In genomic region chr9:31032546-31032945, GRCm38 (mm10) we compare ENCODE assay signal across 10 mouse cellular contexts. TPM values are rescaled to one million over a fixed set of nuclear protein-coding genes. Genes with fewer than 3 reads are reported as not detected.
DNase-seq lines count a peak whose midpoint lies in the region; ATAC-seq lines count a peak whose summit lies in the region.
"Had no signal": no experiment of that assay in that cellular context is flagged by ENCODE, and none has a peak within 500 bp of the region (broad histone marks: within the 10 kb centered on the region; RNA-seq: fewer than 3 reads in every experiment).

No protein-coding gene starts in this region.

- H3K9ac ChIP-seq in neural tube, embryonic 12.5 days = no peak overlapping the region
- no peak overlapping the region for H3K9ac ChIP-seq in liver, embryonic 11.5 days (ENCODE audit: low read depth, low read length)

- no peak overlapping the region for H3K27ac ChIP-seq in neural tube, embryonic 12.5 days
- no peak overlapping the region for H3K27ac ChIP-seq in liver, embryonic 11.5 days (ENCODE audit: low read depth, low read length)

- H3K4me3 ChIP-seq in neural tube, embryonic 12.5 days = no peak overlapping the region
- H3K4me3 ChIP-seq in liver, embryonic 11.5 days (ENCODE audit: low read depth, low read length) = no peak overlapping the region

- H3K4me2 ChIP-seq in neural tube, embryonic 12.5 days (replicated peaks) = peak overlapping the region; percentile 36; the same call in 1 of the 2 replicates
- peak overlapping the region; percentile 57; the same call in 1 of the 2 replicates for H3K4me2 ChIP-seq in liver, embryonic 11.5 days

- no peaks in the 10 kb centered on the region for H3K9me3 ChIP-seq in neural tube, embryonic 12.5 days
- no peaks in the 10 kb centered on the region for H3K9me3 ChIP-seq in liver, embryonic 11.5 days (ENCODE audit: control insufficient read depth, low read length)

- no peaks in the 10 kb centered on the region for H3K27me3 ChIP-seq in neural tube, embryonic 12.5 days (replicated peaks)
- H3K27me3 ChIP-seq in liver, embryonic 11.5 days (replicated peaks; ENCODE audit: control insufficient read depth, insufficient read depth, low read length) = no peaks in the 10 kb centered on the region

- peaks cover 17% of the 10 kb centered on the region; the same call in 1 of the 2 replicates for H3K4me1 ChIP-seq in neural tube, embryonic 12.5 days
- 0 out of 2 replicates have a peak, but pooled peaks cover 2% of the 10 kb centered on the region for H3K4me1 ChIP-seq in liver, embryonic 11.5 days (replicated peaks; ENCODE audit: control insufficient read depth, insufficient read depth, low read length)

- H3K36me3 ChIP-seq in neural tube, embryonic 12.5 days = no peaks in the 10 kb centered on the region
- no peaks in the 10 kb centered on the region for H3K36me3 ChIP-seq in liver, embryonic 11.5 days (ENCODE audit: control insufficient read depth, insufficient read depth, low read length)

- peak; percentile 53 for DNase-seq in heart, adult 11 months
- no peak for DNase-seq in heart, adult 8-10 months (ENCODE audit: low spot score)
- no peak for DNase-seq in neural tube, embryonic 10.5 days (ENCODE audit: extremely low spot score, low spot score)
- DNase-seq in liver, embryonic 11.5 days (ENCODE audit: low spot score) = no peak
- no peak for DNase-seq in right cerebral cortex, postnatal 10 days (ENCODE audit: low spot score in 2 of 2)
- DNase-seq in embryo, embryonic 9.5 days (ENCODE audit: extremely low spot score) = no peak
- no peak for DNase-seq in kidney, postnatal 14 days
- DNase-seq: cerebellum, postnatal 14 days; heart, adult 18-20 months had no signal

- ATAC-seq in neural tube, embryonic 12.5 days (ENCODE audit: low FRiP score, low read depth) = no peak
- ATAC-seq in liver, embryonic 11.5 days (replicated peaks; ENCODE audit: low FRiP score) = no peak

RNA-seq across cellular contexts. Expression of gene Zbtb44, which starts 2.1 kb away (rescaled TPM):
- 10 to 100 TPM; 28.6 to 36.1 (median 35.0) TPM for total RNA-seq in heart, adult 8-10 months (2022)
- polyA plus RNA-seq in neural tube, embryonic 12.5 days (2016; fragmentation: Nextera tagmentation; extraction: Ambion mirVana) = 6.7 and 7.3 TPM in 2 replicates
- 8.2 and 9.1 TPM in 2 replicates for polyA plus RNA-seq in liver, embryonic 11.5 days (2014; fragmentation: Nextera tagmentation; extraction: Ambion mirVana)
